Mouse (Mus musculus): Measurements from ENCODE around the gene Tbc1d15.

Gene Tbc1d15

DNA sequence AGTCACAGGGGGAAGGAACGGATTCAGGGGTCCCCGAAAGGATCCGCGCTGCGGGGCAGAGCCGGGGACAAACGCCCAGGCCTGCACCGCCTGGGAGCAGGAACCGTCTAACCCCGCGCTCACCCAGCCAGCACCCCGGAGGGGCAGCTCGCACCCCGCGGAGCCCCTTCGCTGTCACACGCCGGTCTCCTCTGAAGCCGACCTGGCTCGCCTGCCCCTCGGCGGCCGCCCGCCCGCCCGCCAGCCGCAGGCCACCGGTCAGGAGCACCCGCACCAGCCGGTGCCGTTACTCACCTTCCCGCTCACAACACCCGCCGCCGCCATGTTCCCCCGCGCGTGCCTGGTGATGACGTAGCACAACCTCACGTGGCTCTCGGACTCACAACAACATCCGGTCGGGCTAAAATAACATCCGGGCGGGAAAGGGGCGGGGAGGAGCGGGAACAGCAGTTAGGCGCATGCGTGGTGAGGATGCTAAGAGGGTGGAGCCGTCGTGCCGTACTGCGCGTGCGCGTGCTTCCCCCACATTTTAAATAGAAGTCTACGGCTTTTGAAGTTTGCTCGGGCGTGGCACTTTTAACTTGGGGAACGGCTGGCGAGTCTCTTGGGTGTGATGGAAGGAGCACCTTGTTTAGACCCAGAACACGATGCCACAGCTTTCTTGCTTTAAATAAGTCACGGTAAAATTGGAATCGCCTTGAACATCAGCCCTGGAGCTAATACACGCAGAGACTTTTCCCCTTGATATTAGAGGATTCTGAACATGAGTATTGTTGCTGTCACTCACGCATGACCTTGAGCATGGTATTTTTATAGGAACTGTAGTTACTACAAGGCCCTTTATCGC, at the start of gene Tbc1d15:
Gene Tbc1d15 (minus strand): TSS at position 380 of the 847 bp plus-strand sequence.
- peak; percentile 98 for DNase-seq (ENCODE audit: low read depth)

DNA sequence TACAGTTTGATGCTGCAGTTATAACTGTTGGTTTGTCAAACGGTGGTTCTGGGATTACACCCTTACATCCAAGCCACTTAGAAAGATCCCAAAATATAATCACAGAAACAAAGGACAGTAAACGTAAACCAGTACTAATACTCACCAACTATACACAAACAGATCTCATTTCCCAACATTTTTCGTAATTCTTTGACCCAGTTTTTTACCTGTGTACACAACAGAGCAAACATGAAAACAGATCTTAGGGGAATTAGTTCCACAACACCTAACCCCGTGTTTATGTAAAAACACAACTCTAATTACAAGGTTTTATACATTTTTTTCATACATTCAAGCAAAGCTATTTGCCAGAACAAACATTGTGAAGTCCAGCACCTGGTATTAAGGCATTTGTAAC, 47.4 kb upstream of the Tbc1d15 start:
- no peak for DNase-seq (ENCODE audit: low read depth)

DNA sequence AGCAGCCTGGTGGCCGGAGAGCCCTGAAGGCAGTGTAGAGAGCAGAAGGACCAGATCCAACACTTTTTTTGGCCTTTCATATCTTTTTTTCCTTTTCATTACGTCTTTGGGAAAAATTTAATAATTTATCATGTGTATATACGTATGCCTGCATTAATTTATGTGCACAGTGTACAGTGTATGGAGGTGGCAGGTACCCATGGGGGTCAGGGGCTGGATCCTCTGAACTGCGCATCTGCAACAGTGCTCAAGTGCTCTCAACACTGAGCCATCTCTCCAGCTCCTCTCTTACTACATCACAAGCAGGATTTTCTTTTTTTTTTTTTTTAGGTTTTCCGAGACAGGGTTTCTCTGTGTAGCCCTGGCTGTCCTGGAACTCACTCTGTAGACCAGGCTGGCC, 46.3 kb upstream of the Tbc1d15 start:
- DNase-seq (ENCODE audit: low read depth) = no peak

- no peak for DNase-seq (ENCODE audit: low read depth)
These were observed 45.2 kb upstream of the Tbc1d15 start for GRCm38 (mm10) chr10:115296401-115296935.

DNA sequence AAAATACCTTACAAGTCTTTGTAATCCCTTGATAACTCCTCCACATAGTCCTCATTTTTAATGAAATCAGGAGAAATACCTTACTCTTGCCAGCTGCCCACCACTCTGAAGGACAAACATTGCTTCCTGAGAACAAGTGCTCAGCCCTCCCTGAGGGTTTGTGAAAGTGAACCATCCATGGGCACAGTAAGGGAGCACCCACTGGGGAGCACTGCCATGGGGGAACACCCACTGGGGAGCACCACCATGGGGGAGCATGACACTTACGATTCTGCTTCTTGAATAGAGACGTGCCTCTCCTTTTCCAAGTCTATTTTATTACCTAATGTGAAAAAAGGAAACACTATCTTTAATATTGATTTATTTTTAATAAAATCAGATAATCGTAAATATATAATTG, 43.9 kb upstream of the Tbc1d15 start:
- no peak for DNase-seq (ENCODE audit: low read depth)

DNA sequence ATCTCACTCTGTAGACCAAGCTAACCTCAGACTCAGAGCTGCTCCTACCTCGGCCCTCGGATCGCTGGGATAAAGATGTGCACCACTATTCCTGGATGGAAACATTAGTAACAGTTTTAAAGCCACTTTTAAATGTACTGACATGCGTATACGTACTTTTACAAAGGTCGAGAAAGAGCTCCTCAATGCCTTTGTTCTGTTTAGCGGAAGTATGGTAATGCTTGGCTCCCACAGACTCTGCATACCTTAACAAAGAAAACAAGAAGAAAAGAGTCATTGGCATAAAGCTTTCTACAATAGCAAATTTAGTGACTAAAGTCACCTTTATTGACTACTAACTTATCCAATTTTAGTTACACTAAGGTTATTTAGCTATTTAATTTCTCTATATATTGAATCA, 43.4 kb upstream of the Tbc1d15 start:
- DNase-seq (ENCODE audit: low read depth) = no peak

DNA sequence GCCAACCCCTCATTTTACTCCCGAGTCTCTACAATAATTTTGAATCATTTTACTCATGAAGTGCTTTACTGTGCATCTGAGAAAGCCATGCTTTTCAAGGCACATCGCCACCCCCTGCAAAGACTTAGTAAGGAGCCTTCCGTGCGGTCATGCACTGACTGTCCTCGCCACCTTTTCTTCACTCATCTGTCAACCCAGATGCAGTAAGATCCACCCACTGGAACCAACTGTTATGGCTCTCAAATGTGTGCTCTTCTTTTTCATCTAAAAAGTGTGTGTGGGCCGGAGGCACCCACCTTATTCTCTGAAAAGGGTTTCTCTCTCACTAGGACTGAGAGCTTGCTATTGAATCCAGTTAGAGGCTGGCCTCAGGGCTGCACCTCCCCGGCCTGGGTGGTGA, 42.7 kb upstream of the Tbc1d15 start:
- DNase-seq (ENCODE audit: low read depth) = no peak

- no peak for DNase-seq (ENCODE audit: low read depth)
These were observed 39.4 kb upstream of the Tbc1d15 start for GRCm38 (mm10) chr10:115290671-115291070.

DNA sequence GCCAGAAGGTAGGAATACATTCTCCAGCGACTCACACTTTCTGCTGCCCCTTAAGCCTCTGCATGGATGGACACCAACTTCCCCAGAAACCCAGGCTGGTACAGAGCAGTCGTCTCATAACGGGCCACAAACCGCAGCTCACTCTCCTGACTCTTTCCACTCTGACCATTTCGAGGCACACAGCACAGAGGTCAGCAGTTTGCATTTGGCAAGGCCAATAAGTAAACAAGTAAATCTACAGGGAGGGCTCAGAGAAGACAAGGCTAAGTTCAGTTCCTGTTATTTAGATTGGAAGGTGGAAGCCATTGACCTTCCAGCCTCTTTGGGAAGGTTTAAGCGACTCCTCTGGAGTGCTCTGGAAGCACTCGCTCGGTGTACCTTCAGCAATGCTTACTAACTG, 37.6 kb upstream of the Tbc1d15 start:
- no peak for DNase-seq (ENCODE audit: low read depth)

DNA sequence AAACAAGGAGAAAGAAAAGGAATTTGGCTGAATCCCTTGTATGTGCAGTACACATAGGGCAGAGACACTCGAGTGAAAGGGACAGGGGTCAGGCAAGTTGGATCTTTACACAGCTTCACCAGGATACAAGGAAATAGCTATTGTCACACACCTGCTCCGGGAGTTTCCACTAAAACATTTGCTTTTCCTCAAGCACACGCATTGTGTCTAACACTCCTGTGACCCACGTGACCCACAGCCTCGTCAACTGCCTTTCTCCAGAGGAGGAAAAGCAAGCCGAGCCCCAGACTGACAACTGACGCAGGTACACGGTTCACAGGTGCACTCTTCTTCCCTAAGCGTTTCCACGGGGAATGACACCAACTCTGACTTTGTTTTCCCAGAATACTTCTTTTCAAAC, 32.9 kb upstream of the Tbc1d15 start:
- DNase-seq (ENCODE audit: low read depth) = no peak

GRCm38 (mm10) chr10:115281381-115281780, 30.1 kb upstream of the Tbc1d15 start:
- DNase-seq (ENCODE audit: low read depth) = no peak

DNA sequence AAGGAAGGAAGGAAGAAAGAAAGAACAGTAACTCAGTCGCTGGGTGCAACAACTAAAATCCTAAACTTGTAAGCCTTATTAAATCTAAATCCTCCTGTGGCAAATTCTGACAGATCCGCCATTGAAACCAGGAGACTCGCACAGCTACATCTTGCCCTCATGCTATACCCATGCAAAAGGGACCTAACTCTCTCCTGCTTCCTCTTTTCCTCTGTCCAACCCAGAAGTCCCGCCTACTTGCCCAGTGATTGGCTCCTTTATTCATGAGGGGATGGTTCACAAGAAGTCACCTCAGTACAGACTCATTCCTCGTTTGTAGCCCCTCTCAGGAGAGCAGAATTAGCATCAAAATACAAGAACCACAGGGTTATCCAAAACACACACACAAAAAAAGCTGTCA, 20.4 kb upstream of the Tbc1d15 start:
- DNase-seq (ENCODE audit: low read depth) = no peak

- DNase-seq (ENCODE audit: low read depth) = no peak
These were observed 19.5 kb upstream of the Tbc1d15 start for GRCm38 (mm10) chr10:115270612-115271390.

GRCm38 (mm10) chr10:115262926-115263562, 11.8 kb upstream of the Tbc1d15 start:
- no peak for DNase-seq (ENCODE audit: low read depth)

- DNase-seq (ENCODE audit: low read depth) = no peak
These were observed 11.0 kb upstream of the Tbc1d15 start for GRCm38 (mm10) chr10:115262261-115262660.

- no peak for DNase-seq (ENCODE audit: low read depth)
These were observed 10.2 kb upstream of the Tbc1d15 start for GRCm38 (mm10) chr10:115261428-115261827.

DNA sequence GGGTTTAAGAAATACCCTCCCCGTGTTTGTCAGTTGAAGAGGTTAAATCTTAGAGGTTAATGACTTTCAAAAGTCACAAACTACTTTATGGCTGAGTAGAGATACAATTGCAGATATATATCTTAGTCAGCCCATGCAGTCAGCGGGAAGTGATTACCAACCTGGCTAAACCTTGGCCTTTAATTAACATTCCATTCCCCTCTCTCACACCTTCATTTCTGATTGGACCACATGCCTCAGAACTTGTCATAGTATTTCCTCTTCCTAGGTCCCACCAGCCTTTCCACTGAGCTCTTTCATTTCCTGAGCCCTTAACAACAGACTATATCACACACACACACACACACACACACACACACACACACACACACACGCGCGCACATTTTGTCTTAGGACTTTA, 4.9 kb upstream of the Tbc1d15 start:
- DNase-seq (ENCODE audit: low read depth) = no peak

DNA sequence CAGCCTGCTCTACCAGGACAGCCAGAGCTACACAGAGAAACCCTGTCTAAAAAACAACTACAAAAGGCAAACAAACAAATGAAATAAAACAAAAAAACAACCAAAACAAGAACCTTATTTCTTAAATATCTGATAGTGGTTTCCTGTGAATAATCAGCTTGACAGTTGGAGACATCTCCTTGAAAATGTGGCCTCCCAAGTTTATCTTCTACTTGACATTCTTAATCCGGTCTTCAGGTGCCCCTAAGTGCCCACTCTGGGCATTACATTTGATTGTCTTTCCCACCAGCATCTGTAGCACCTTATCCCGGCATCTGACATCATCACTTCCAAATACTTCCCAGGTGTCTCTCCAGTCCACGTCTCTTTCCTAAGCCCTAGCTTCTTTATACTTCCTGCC, 2.3 kb upstream of the Tbc1d15 start:
- DNase-seq (ENCODE audit: low read depth) = no peak

GRCm38 (mm10) chr10:115252321-115252757, 1.1 kb upstream of the Tbc1d15 start:
- no peak for DNase-seq (ENCODE audit: low read depth)

GRCm38 (mm10) chr10:115250235-115251087, 806 bp downstream of the Tbc1d15 start:
- peak; percentile 46 for DNase-seq (ENCODE audit: low read depth)

- peak; percentile 21 for DNase-seq (ENCODE audit: low read depth)
These were observed 3.2 kb downstream of the Tbc1d15 start for GRCm38 (mm10) chr10:115248041-115248440.
